Mouse (Mus musculus) cerebellum, postnatal 4 days (tissue): ENCODE data around the gene Bmp2.

Source experiments
- DNase-seq, 2 experiments: peaks; one replicate each; pipeline ENCODE4 v3.0.0; 2022; ENCODE audit warnings: low spot score in 2 of 2, mixed read lengths in 1 of 2

Bmp2 gene

GRCm38 (mm10) chr2:133565995-133566710 lies 14.2 kb downstream of the Bmp2 start:
- no peak for DNase-seq

- DNase-seq, result no peak
These were observed 39.8 kb downstream of the Bmp2 start for GRCm38 (mm10) chr2:133591562-133592255.
